Mouse (Mus musculus): Measurements from ENCODE around the gene Gfap. TPM values are rescaled to one million over a fixed set of nuclear protein-coding genes. Genes with fewer than 3 reads are reported as not detected.

Gene Gfap
- 0.76 TPM for polyA plus RNA-seq (2014; fragmentation: Illumina TruSeq; extraction: RNeasy Lipid Tissue Mini Kit (QIAGEN cat#74804); ENCODE audit: low read depth, low replicate concordance)

GRCm38 (mm10) chr11:102900763-102901162, at the start of gene Gfap:
Gfap (minus strand) TSS chr11:102900912.

GRCm38 (mm10) chr11:102946265-102946991, 45.7 kb upstream of the Gfap start, which contains the start of gene C1ql1:
C1ql1 (minus strand) TSS chr11:102946688.

GRCm38 (mm10) chr11:102924557-102925350, 24.0 kb upstream of the Gfap start, which contains the start of gene Kif18b:
Kif18b (minus strand) TSS chr11:102925124.

GRCm38 (mm10) chr11:102884616-102885219, 16.0 kb downstream of the Gfap start, which contains the start of gene Fam187a:
Fam187a (plus strand) TSS chr11:102885169.

GRCm38 (mm10) chr11:102880585-102881313, 20.0 kb downstream of the Gfap start, which contains the start of the genes Eftud2 and Ccdc103:
Eftud2 (minus strand) TSS chr11:102880985.
Ccdc103 (plus strand) TSS chr11:102881204.

Other genes starting within 250 kb of the Gfap start
- gene Meioc, start 237.2 kb downstream of the Gfap start, polyA plus RNA-seq (2014; fragmentation: Illumina TruSeq; extraction: RNeasy Lipid Tissue Mini Kit (QIAGEN cat#74804); ENCODE audit: low read depth, low replicate concordance): not detected
- 56.8 TPM for gene Ccdc43, start 203.1 kb downstream of the Gfap start, polyA plus RNA-seq (2014; fragmentation: Illumina TruSeq; extraction: RNeasy Lipid Tissue Mini Kit (QIAGEN cat#74804); ENCODE audit: low read depth, low replicate concordance)
- gene Adam11, start 139.5 kb downstream of the Gfap start, polyA plus RNA-seq (2014; fragmentation: Illumina TruSeq; extraction: RNeasy Lipid Tissue Mini Kit (QIAGEN cat#74804); ENCODE audit: low read depth, low replicate concordance): not detected
- 14.8 TPM for gene Gjc1, start 81.2 kb downstream of the Gfap start, polyA plus RNA-seq (2014; fragmentation: Illumina TruSeq; extraction: RNeasy Lipid Tissue Mini Kit (QIAGEN cat#74804); ENCODE audit: low read depth, low replicate concordance)
- not detected for gene Higd1b, start 65.1 kb downstream of the Gfap start, polyA plus RNA-seq (2014; fragmentation: Illumina TruSeq; extraction: RNeasy Lipid Tissue Mini Kit (QIAGEN cat#74804); ENCODE audit: low read depth, low replicate concordance)
- 36.6 TPM for gene Eftud2, start 19.9 kb downstream of the Gfap start, polyA plus RNA-seq (2014; fragmentation: Illumina TruSeq; extraction: RNeasy Lipid Tissue Mini Kit (QIAGEN cat#74804); ENCODE audit: low read depth, low replicate concordance)
- gene Ccdc103, start 19.7 kb downstream of the Gfap start, polyA plus RNA-seq (2014; fragmentation: Illumina TruSeq; extraction: RNeasy Lipid Tissue Mini Kit (QIAGEN cat#74804); ENCODE audit: low read depth, low replicate concordance): 0.41 TPM
- gene Fam187a, start 15.7 kb downstream of the Gfap start, polyA plus RNA-seq (2014; fragmentation: Illumina TruSeq; extraction: RNeasy Lipid Tissue Mini Kit (QIAGEN cat#74804); ENCODE audit: low read depth, low replicate concordance): not detected
- gene Kif18b, start 24.2 kb upstream of the Gfap start, polyA plus RNA-seq (2014; fragmentation: Illumina TruSeq; extraction: RNeasy Lipid Tissue Mini Kit (QIAGEN cat#74804); ENCODE audit: low read depth, low replicate concordance): not detected
- 0.41 TPM for gene C1ql1, start 45.8 kb upstream of the Gfap start, polyA plus RNA-seq (2014; fragmentation: Illumina TruSeq; extraction: RNeasy Lipid Tissue Mini Kit (QIAGEN cat#74804); ENCODE audit: low read depth, low replicate concordance)
- gene Nmt1, start 127.3 kb upstream of the Gfap start, polyA plus RNA-seq (2014; fragmentation: Illumina TruSeq; extraction: RNeasy Lipid Tissue Mini Kit (QIAGEN cat#74804); ENCODE audit: low read depth, low replicate concordance): 18.6 TPM
- gene Dcakd, start 127.4 kb upstream of the Gfap start, polyA plus RNA-seq (2014; fragmentation: Illumina TruSeq; extraction: RNeasy Lipid Tissue Mini Kit (QIAGEN cat#74804); ENCODE audit: low read depth, low replicate concordance): 20.1 TPM
- gene Plcd3, start 200.7 kb upstream of the Gfap start, polyA plus RNA-seq (2014; fragmentation: Illumina TruSeq; extraction: RNeasy Lipid Tissue Mini Kit (QIAGEN cat#74804); ENCODE audit: low read depth, low replicate concordance): not detected
- gene Acbd4, start 200.8 kb upstream of the Gfap start, polyA plus RNA-seq (2014; fragmentation: Illumina TruSeq; extraction: RNeasy Lipid Tissue Mini Kit (QIAGEN cat#74804); ENCODE audit: low read depth, low replicate concordance): 7.2 TPM
- 73.2 TPM for gene Hexim1, start 215.3 kb upstream of the Gfap start, polyA plus RNA-seq (2014; fragmentation: Illumina TruSeq; extraction: RNeasy Lipid Tissue Mini Kit (QIAGEN cat#74804); ENCODE audit: low read depth, low replicate concordance)
- 0.58 TPM for gene Hexim2, start 231.5 kb upstream of the Gfap start, polyA plus RNA-seq (2014; fragmentation: Illumina TruSeq; extraction: RNeasy Lipid Tissue Mini Kit (QIAGEN cat#74804); ENCODE audit: low read depth, low replicate concordance)

All from adrenal gland, adult 10 weeks (tissue).